Mouse (Mus musculus) gastrocnemius, adult 2 months (tissue): ENCODE measurements around the gene Ddx10. TPM values are rescaled to one million over a fixed set of nuclear protein-coding genes. Genes with fewer than 3 reads are reported as not detected.
A peak's percentile ranks its signal among the peaks of the same experiment; 100 is the strongest.
"Not testable (repeated sequence)": the region's sequence is repeated elsewhere in the genome, so short reads cannot be mapped to it uniquely, and the experiment has no call there.

ENCODE experiments used
- DNase-seq: peaks from one replicate; pipeline ENCODE4 v3.0.0; 2022
- H3K27ac ChIP-seq: fragments of 200-600 bp; 2 replicates; pipeline ENCODE4 v1.8.1; 2022; ENCODE audit warnings: mild to moderate bottlenecking
- H3K4me3 ChIP-seq: fragments of 200-600 bp; 2 replicates; pipeline ENCODE4 v1.8.1; 2022; ENCODE audit warnings: mild to moderate bottlenecking, moderate library complexity
- CTCF ChIP-seq: fragments of 200-600 bp; IDR thresholded peaks from 2 replicates; pipeline ENCODE4 v1.8.1; 2022; ENCODE audit warnings: antibody characterized with exemption, mild to moderate bottlenecking, moderate library complexity
- intact Hi-C: fragments of 180-260 bp; cut with DNase I; formaldehyde crosslinking; loops from one replicate; pipeline ENCODE4 v1.15.1; 2025
- total RNA-seq, 2 experiments: library from RNA; stranded (reverse); gene quantifications; 2 replicates each; pipeline ENCODE4 v1.2.3; 2021

The Ddx10 gene
- total RNA-seq, 2 experiments from 2014 or later = 9.9 to 10.7 TPM

DNA sequence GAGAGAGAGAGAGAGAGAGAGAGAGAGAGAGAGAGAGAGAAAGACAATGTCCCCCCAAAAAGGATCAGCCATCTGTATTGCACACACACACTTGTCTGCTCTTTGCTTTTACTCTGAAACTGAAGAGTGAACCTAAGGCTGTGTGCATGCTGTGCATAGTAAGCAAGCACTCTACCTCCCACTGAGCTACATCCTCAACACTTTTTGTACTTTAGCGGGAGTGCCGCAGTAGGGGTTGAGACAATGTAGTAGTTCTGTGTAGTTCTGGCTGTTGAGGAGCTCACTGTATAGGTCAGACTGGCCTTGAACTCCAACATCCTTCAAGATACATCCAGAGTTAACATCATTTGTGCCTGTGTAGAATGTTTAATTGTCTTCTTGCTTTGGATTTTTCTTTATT is 17.7 kb upstream of the Ddx10 start:
- Histone ChIP-seq H3K4me3 (no peak overlapping the region), H3K27ac (no peak overlapping the region)
- no peak for DNase-seq
- intact Hi-C loops = loop anchor here (10.0 kb wide), 1 partner anchor 79 kb away; no protein-coding TSS in a partner anchor
- no peak for TF ChIP-seq CTCF

GRCm38 (mm10) chr9:53264387-53264786 is 16.5 kb upstream of the Ddx10 start:
- no peak for TF ChIP-seq CTCF
- intact Hi-C loops = loop anchor here (10.0 kb wide), 1 partner anchor 80 kb away; no protein-coding TSS in a partner anchor
- DNase-seq = no peak
- no peak overlapping the region for H3K4me3 ChIP-seq
- no peak overlapping the region for H3K27ac ChIP-seq

- no peak for DNase-seq
- intact Hi-C loops = no loop called here
- TF ChIP-seq CTCF = no peak
- H3K27ac ChIP-seq = no peak overlapping the region
- H3K4me3 ChIP-seq = no peak overlapping the region
Measured at GRCm38 (mm10) chr9:53258199-53258598, 10.3 kb upstream of the Ddx10 start.

- intact Hi-C loops = no loop called here
- H3K27ac ChIP-seq = no peak overlapping the region
- no peak for DNase-seq
- no peak for TF ChIP-seq CTCF
- no peak overlapping the region for H3K4me3 ChIP-seq
Measured at GRCm38 (mm10) chr9:53257772-53258171, 9.9 kb upstream of the Ddx10 start.

- intact Hi-C loops = no loop called here
- Histone ChIP-seq H3K27ac (no peak overlapping the region), H3K4me3 (no peak overlapping the region)
- no peak for TF ChIP-seq CTCF
- no peak for DNase-seq
Measured at GRCm38 (mm10) chr9:53256690-53257305, 8.9 kb upstream of the Ddx10 start.

GRCm38 (mm10) chr9:53254368-53254767 is 6.5 kb upstream of the Ddx10 start:
- peak; percentile 92 for TF ChIP-seq CTCF
- intact Hi-C loops = loop anchor here (1.0 kb wide), 1 partner anchor 144 kb away; no protein-coding TSS in a partner anchor
- peak; percentile 73 for DNase-seq
- H3K4me3 ChIP-seq = no peak overlapping the region
- H3K27ac ChIP-seq = no peak overlapping the region

DNA sequence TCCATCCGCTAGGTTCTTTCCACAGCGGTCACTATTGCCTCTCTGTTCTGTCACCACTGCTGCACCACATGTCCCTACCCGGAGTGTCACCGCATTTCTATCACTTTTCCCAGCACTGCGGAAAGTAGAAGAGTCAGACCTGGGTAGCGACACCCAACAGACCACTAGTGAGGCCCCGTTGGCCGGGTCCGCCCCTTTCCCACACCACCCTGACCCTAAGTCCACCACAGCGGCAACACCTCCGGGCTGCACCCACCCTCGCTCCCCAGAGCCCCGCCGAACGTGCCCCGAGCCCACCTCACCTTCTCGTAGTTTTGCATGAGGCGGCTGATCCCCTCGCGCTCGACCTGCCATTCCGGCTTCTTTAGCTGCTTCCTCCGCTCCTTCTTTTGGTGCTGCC is 337 bp downstream of the Ddx10 start:
- peak overlapping the region; percentile 84 for H3K27ac ChIP-seq
- intact Hi-C loops = loop anchor here (5.0 to 10.0 kb wide), 2 partner anchors 290 to 417 kb away; partner anchors contain the start of genes Atm and Npat
- DNase-seq = no peak
- H3K4me3 ChIP-seq = peak overlapping the region; percentile 98
- TF ChIP-seq CTCF = no peak

- intact Hi-C loops = loop anchor here (2.0 kb wide), 1 partner anchor 919 kb away; no protein-coding TSS in a partner anchor
- no peak overlapping the region for H3K27ac ChIP-seq
- no peak for DNase-seq
- no peak overlapping the region for H3K4me3 ChIP-seq
- peak; percentile 64 for TF ChIP-seq CTCF
Measured at GRCm38 (mm10) chr9:53218181-53218580, 29.7 kb downstream of the Ddx10 start.

DNA sequence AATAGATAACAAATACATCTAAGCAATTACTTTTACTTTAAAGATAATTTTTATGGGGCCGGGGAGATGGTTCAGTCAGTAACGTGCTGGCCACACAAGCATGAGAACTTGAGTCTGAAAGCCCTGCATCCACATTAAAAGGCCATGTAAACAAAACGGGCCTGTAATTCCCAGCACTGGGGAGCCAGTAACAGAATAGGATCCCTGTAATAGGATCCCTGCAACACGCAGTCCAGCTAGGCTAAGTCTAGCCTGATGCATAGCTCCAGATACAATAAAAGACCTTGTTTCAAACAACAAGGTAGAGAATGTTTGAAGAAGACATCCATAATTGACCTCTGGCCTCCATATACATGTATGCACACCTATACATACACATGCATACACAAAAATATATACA is 39.6 kb downstream of the Ddx10 start:
- intact Hi-C loops = no loop called here
- DNase-seq = no peak
- Histone ChIP-seq H3K4me3 (no peak overlapping the region), H3K27ac (peak overlapping the region; percentile 24; the same call in 1 of the 2 replicates)
- no peak for TF ChIP-seq CTCF

DNA sequence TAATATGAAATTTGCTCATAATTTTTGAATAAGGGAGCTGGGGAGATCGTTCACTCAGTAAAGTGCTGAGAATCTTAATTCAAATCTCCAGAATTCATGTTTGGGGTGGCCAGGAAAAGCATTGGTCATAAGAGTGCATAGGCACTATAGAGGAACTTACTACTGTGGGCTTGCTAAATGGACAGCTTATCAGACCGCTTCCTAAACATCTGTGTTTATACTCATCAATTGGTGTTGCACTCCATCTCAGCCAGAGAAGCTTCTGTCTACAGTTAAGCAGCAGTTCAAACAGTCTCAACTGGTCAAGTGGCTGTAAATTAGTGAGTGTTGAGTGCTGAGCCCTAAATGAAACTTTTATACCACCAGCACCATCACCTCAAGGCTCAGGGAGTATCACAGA is 73.3 kb downstream of the Ddx10 start:
- DNase-seq = no peak
- intact Hi-C loops = no loop called here
- Histone ChIP-seq H3K4me3 (no peak overlapping the region), H3K27ac (no peak overlapping the region)
- TF ChIP-seq CTCF = no peak

DNA sequence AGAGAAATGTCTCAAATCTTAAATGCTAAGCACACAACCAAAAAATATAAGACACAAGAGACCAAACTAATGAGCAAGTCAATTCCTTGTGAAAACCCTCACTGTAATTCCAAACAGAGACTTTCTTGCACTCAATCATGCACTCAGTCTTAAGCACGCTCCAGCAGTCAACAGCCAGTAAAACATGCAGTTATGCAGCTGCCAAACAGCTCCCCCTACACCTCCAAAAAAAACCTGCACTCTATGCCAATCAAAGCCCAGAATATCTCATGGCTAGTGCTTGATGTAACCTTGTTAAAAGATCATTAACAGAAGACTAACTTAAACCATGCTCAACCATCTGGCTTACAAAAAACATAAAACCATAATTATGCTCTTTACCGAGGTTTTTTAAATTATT is 74.6 kb downstream of the Ddx10 start:
- intact Hi-C loops = no loop called here

GRCm38 (mm10) chr9:53144266-53144665 is 103.6 kb downstream of the Ddx10 start:
- TF ChIP-seq CTCF = peak; percentile 91
- intact Hi-C loops = loop anchor here (5.0 to 10.0 kb wide), 2 partner anchors 182 to 349 kb away; no protein-coding TSS in a partner anchor
- peak; percentile 40 for DNase-seq
- no peak overlapping the region for H3K27ac ChIP-seq
- no peak overlapping the region for H3K4me3 ChIP-seq

More for the DNA sequence above, 74.6 kb downstream of the Ddx10 start:
- DNase-seq = peak; percentile 29
- H3K27ac ChIP-seq = no peak overlapping the region
- no peak overlapping the region for H3K4me3 ChIP-seq
- TF ChIP-seq CTCF = peak; percentile 52

- DNase-seq = no peak
- intact Hi-C loops = loop anchor here (5.0 to 10.0 kb wide), 2 partner anchors 181 to 349 kb away; no protein-coding TSS in a partner anchor
- TF ChIP-seq CTCF = no peak
- H3K4me3 ChIP-seq = no peak overlapping the region
- no peak overlapping the region for H3K27ac ChIP-seq
Measured at GRCm38 (mm10) chr9:53143508-53143907, 104.3 kb downstream of the Ddx10 start.

- H3K4me3 ChIP-seq, H3K27ac ChIP-seq, DNase-seq: not testable (repeated sequence)
- intact Hi-C loops = loop anchor here (5.0 to 10.0 kb wide), 2 partner anchors 180 to 348 kb away; no protein-coding TSS in a partner anchor
Measured at GRCm38 (mm10) chr9:53142424-53142823, 105.4 kb downstream of the Ddx10 start.
